Mouse (Mus musculus) heart, adult 2 months (tissue): ENCODE measurements around the gene Ucp1.

Experiments
- CTCF ChIP-seq: fragments of 200-600 bp; IDR thresholded peaks from 2 replicates; pipeline ENCODE4 v1.8.1; 2022; ENCODE audit warnings: antibody characterized with exemption, mild to moderate bottlenecking, moderate library complexity
- EP300 ChIP-seq: fragments of 200-500 bp; IDR thresholded peaks from 2 replicates; pipeline ENCODE4 v1.6.1; 2011; ENCODE audit warnings: low read depth, low read length, control low read depth; ENCODE audit not compliant: insufficient read depth

DNA sequence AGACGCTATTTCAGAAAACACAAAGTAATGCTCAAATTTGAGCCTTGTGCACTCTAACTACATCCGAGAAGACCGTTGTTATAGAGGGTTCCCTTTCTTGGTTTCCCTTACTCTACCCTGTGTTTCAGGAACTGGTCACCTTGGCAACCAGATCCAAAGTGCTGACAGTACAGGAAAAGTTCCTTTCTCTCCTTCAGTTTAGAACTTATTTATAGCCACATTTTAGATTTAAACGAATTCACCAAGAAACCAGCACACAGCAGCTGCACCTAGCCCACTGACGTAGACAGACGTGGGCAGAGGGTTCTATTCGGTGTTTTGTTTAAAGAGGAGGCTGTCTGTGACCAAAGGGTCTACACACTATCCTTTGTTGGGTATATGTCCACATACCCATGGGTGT lies 46.0 kb upstream of the Ucp1 start:
- no peak for TF ChIP-seq CTCF
- TF ChIP-seq EP300: no peak
